Mouse (Mus musculus): ENCODE results near the gene Siae.
A peak's percentile ranks its signal among the peaks of the same experiment; 100 is the strongest.

Gene Siae

DNA sequence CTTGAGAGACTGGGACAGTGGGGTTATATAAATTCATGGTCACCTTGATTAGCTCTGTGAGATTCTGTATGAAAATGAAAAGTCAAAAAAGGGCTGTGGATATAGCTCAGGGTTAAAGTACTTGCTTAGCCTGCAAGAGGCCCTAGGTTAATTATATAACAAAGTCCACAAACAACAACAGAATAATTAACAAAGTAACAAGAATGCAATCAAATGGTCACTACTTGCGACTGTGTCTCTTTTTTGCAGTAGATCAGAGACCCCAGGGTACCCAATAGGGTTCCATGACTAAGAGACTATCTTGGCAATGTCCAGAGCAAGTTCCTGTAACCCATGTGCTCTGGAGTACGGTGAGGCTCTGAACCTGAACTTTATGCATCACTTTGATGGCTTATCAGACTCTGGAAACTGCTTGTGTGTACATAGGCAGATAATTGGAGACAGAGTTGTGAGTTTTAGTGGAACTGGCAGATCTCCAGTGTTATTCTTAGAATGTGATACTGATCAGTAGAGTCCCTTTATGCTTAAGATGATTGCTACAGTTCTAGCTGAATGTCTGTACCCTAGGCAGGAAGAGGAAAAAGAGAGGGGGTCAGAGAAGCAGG lies 13.8 kb downstream of the Siae start:
- DNase-seq (ENCODE audit: low spot score in 2 of 2): no peak

DNA sequence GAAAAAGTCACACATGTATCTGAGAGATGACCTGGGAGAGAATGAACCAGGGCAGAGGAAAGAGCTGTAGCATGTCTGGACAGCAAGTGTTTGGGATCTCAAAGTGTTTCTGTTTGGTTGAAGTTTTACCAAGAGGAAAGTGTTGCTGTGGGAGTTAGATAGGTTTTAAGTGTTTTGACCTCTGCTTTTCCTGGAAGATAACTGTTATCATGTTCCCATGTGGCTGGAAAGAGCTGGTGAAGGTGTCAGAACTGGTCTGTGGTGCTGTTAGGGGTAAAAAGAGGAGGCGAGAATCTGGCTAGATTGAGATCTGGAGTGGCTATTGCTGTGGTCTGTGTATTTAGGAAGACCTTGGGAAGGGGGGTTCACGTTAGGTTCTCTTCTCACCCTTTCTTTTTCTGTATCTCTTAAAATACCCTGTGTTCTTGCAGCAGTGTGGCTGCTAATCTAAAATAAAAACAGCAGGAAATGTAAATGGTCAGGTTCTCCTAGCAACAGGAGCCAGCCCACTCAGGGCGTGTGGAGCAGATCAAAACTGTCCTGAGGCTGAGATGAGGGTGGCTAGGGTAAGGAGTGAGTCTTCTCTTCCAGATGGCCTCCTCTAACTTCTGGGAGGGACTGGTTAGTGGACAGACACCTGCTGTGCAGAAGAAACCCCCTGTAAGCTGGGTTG lies 16.8 kb downstream of the Siae start:
- DNase-seq (ENCODE audit: low spot score in 2 of 2): no peak

DNA sequence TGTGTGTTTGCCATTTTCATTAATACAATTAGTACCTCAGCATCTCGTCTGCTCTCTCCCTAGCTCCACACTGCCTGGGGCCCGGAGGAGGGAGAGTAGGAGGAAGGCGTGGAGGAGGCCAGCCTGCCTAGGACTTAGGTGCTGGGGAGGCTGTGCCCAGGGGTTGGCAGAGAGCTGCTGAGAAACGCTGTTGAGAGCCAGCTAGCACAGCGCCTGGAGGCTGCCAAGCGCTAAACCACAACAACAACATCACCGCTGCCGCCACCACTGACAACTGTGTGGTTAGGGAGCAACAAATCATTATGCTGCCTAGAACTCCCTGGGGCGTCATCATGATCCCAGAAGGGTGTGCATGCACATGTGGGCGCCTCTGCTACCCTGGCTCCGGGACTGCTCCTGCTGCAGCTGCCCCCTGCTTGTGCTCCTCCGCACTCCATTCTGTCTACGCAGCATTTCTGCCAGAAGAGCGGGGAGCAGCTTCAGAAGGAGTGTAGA lies 21.0 kb downstream of the Siae start:
- peak; percentile 71 to 72 for DNase-seq (ENCODE audit: low spot score in 2 of 2)

DNA sequence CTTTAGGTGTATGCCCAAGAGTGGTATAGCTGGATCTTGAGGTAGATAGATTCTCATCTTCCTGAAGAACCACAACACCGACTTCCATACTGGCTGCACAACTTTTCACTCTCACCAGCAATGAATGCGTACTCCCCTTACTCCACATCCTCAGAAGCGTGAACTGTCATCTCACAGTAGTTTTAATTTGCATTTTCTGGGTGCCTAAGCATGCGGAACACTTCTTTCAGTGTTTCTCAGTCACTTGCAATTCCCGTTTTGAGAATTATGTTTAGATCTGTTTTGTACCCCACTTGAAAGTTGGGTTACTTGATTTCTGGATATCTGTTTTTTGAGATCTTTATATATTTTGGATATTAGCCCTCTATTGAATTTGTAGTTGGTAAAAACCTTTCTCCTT lies 28.1 kb downstream of the Siae start:
- DNase-seq (ENCODE audit: low spot score in 2 of 2): no peak

- no peak for DNase-seq (ENCODE audit: low spot score in 2 of 2)
Measured at GRCm38 (mm10) chr9:37586718-37587117, 31.2 kb downstream of the Siae start.

GRCm38 (mm10) chr9:37590381-37590780 lies 34.9 kb downstream of the Siae start:
- no peak for DNase-seq (ENCODE audit: low spot score in 2 of 2)

GRCm38 (mm10) chr9:37592025-37592424 lies 36.5 kb downstream of the Siae start:
- DNase-seq (ENCODE audit: low spot score in 2 of 2): no peak

GRCm38 (mm10) chr9:37592633-37593032 lies 37.1 kb downstream of the Siae start:
- no peak for DNase-seq (ENCODE audit: low spot score in 2 of 2)

DNA sequence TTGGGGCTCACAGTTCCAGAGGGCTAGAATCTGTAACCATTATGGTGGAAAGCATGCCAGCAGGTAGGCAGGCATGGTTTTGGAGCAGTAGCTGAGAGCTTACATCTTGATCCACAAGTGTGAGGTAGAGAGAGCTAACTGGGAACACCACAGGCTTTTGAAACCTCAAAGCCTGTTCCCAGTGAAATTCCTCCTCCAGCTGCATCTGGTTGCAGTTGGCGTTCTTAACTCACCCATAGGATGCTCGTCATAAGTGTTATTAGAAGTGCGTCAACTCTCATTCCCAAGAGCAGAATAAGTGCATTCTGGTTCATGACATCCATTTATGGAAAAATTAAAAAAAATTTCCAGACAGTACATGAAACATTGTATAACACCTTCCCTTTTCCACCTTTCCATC lies 38.2 kb downstream of the Siae start:
- no peak for DNase-seq (ENCODE audit: low spot score in 2 of 2)

- no peak for DNase-seq (ENCODE audit: low spot score in 2 of 2)
Measured at GRCm38 (mm10) chr9:37595570-37595969, 40.1 kb downstream of the Siae start.

- DNase-seq (ENCODE audit: low spot score in 2 of 2): no peak
Measured at GRCm38 (mm10) chr9:37598637-37599036, 43.1 kb downstream of the Siae start.

DNA sequence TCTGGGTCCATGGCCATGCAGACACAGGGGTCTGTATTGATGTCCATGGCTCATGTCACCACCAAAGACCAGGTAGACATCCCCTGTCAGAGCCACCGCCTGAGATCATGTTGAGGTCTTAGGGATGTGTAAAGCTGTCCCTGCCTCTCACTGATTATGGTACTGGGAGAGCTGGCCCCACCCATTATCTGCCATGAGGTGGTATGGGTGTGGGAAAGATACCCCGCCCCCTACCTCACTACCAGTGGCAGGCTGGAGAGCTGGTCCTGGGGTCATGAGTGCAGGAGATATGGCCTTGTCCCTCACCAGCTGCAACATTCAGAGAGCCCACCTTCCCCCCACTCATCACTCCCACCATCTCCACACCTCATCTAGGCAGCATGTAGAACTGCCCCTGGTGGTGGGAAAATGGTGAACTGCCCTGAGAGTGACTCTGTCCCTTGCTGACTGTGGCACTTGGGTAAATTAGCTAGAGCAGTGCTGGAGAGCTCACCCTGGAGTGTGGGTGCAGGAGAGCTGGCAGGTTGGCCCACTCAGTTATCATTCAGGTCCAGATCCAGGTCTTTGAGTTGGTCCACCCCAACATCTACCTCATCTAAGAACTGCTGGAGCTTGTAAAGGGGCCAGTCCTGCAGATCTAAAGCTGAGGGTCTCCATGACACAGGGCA lies 45.2 kb downstream of the Siae start:
- no peak for DNase-seq (ENCODE audit: low spot score in 2 of 2)

- DNase-seq (ENCODE audit: low spot score in 2 of 2): no peak
Measured at GRCm38 (mm10) chr9:37605089-37605488, 49.6 kb downstream of the Siae start.

DNA sequence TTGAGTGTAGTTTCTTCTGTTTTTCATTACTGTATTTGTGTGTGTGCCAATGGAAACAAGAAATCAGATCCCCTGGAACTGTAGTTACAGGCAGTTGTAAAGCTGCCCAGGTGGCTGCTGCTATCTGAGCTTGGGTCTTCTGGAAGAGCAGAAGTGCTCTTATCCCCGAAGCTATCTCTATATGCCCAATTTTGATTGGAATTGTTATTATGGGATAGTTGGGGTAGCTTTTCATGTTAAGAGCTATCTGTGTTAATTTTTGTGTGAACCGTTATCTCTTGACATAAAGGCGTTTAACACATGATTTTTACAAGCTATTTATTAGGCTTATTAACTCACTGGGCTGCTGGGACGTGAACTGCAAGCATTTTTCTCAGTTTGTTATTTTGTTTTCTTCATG lies 54.1 kb downstream of the Siae start:
- no peak for DNase-seq (ENCODE audit: low spot score in 2 of 2)

GRCm38 (mm10) chr9:37613182-37613910 lies 57.8 kb downstream of the Siae start, which contains the start of gene Spa17:
Gene Spa17, minus strand, starts transcription at chr9:37613722.
- peak; percentile 77 to 86 for DNase-seq (ENCODE audit: low spot score in 2 of 2)

DNA sequence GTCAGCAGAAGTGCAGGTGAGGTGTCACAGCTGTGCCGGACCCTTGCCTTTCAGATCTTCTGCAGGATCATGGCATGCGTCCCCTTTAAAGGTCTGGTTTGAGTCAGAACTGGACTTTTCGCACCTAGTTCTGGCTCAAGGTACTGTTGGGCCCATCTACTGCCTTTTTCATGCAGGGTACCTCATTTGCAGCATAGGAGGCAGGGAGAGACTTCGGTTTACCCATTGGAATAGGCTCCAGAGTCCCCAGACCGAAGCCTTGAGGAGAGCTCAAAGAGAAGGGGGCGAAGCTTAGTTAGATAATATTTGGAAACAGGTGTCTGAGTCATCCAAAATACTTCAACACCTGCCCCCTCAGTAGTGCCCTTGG lies 58.4 kb downstream of the Siae start:
- DNase-seq (ENCODE audit: low spot score in 2 of 2): no peak

GRCm38 (mm10) chr9:37614316-37614715 lies 58.8 kb downstream of the Siae start:
- DNase-seq (ENCODE audit: low spot score in 2 of 2): no peak

DNA sequence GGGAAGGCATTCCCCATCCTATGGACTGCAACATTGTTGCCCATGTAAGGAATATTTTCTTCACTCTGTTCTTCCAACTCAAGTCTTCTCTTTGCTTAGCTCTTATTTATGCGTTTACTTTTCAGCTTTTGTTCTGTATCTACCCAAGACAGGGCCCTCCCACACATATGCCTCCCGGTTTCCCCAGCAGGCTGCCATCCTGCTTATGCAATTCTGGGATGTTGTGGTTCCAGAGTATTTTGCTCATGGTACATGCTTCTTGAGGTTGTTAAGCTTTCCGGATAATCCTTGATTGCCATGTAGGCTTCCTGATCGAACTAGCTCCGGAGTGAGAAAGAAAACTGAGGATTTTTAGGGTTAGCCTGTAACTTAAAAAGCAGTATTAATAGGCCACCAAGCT lies 59.7 kb downstream of the Siae start:
- DNase-seq (ENCODE audit: low spot score in 2 of 2): no peak

DNA sequence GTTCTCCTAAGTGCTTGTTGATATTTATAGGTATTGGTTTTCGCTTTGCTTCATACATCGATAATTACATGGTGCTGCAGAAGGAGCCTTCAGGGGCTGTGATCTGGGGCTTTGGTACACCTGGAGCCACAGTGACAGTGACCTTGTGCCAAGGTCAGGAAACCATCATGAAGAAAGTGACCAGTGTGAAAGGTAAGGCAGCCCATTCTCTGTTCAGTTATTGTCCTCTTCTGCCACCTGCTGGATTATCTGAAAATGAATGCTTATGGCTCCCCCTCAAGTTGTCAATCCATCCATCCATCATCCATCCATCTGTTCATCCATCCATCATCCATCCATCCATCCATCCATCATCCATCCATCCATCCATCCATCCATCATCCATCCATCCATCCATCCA lies 61.3 kb downstream of the Siae start:
- DNase-seq (ENCODE audit: low spot score in 2 of 2): no peak

- DNase-seq (ENCODE audit: low spot score in 2 of 2): peak; percentile 48 to 67
Measured at GRCm38 (mm10) chr9:37621290-37621689, 65.8 kb downstream of the Siae start.

GRCm38 (mm10) chr9:37623981-37624380 lies 68.5 kb downstream of the Siae start:
- DNase-seq (ENCODE audit: low spot score in 2 of 2): no peak

DNA sequence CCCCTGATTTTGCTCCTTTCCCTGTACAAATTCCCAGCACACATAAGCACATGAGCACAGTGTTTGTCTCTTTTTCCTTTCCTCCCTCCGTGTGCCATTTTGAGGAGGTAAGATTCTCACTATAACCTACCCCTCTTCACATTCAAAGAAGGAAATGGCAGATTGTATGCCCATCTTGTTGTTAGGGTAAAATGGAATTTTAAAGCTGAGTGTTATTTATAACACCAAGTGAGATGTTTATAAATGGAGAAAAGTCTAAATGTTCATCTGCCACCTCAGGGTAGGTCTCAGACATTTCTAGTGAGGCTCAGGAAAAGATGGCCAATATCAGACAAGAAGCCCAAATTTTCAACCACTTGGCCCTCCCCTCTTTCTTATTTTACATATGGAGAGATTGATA lies 69.0 kb downstream of the Siae start:
- DNase-seq (ENCODE audit: low spot score in 2 of 2): no peak
